Mouse (Mus musculus): ENCODE results near the gene Lgr6. TPM values are rescaled to one million over a fixed set of nuclear protein-coding genes. Genes with fewer than 3 reads are reported as not detected.
A peak's percentile ranks its signal among the peaks of the same experiment; 100 is the strongest.
"Not testable (repeated sequence)": the region's sequence is repeated elsewhere in the genome, so short reads cannot be mapped to it uniquely, and the experiment has no call there.

Lgr6 gene
- polyA plus RNA-seq, 1 experiment = 2.9 TPM

DNA sequence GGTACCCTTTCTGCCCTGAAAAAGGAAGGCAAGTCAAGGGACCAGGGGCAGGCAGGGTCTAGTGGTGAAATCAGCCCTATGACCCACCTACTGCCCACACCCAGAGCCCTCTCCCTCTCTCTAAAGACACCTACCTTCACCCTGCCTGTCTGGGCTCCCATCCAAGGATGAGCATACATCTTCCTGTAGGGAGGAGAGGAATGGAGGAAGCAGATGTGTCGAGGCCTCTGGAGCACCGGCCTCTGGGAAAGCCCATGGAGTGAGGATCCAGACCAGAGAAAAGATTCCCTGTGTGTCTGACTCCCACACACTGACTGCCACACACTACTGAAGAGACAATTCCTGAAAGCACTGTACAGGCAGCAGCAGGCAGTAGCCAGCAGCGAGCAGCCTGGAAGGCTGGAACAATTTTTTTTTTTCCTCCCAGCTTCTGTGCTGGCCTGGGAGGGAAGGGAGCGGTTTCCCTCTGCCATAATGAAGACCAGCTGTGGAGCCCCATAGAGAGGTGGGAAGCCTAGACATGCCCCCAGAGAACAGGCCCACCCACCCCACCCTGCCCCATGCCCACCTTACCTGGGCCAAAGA lies 21.5 kb upstream of the Lgr6 start:
- DNase-seq = no peak
- TF ChIP-seq CTCF (IDR thresholded peaks at IDR 0.05; ENCODE audit: borderline replicate concordance, insufficient read depth, low read depth, low read length) (no peak), POLR2A (IDR thresholded peaks at IDR 0.05; ENCODE audit: borderline replicate concordance, insufficient read depth, low read length) (no peak)
- Histone ChIP-seq H3K4me1 (ENCODE audit: control insufficient read depth, insufficient read depth, low read length) (0 out of 2 replicates have a peak, but pooled peaks cover 6% of the 10 kb centered on the region), H3K27me3 (ENCODE audit: control insufficient read depth, insufficient read depth, low read length) (no peaks in the 10 kb centered on the region), H3K4me3 (replicated peaks; ENCODE audit: insufficient read depth, low read depth, low read length) (no peak overlapping the region), H3K27ac (ENCODE audit: insufficient read depth, low read length) (no peak overlapping the region)
- WGBS = 72% methylated on average over 4 of the region's 4 CpGs

DNA sequence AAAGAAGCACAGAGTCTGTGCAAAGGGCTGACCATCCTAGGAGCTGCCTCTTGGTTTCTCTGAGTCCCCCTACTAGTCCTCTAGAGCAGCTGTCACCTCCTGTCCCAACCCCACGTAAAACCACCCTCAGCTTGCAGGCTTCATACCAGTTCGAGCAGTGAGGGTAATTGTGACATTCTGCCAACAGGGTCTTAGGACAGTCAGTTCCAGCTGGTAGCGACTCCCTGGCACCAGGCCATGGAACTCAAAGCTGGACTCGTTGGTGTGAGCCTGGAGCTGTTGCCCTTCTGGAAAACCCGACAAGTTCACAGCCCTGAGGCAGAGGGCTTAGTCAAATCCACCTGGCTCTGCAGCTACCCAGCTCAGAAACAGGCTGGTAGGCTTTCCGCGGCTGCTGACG lies 20.9 kb upstream of the Lgr6 start:
- Histone ChIP-seq H3K27me3 (ENCODE audit: control insufficient read depth, insufficient read depth, low read length) (no peaks in the 10 kb centered on the region), H3K27ac (ENCODE audit: insufficient read depth, low read length) (no peak overlapping the region), H3K4me1 (ENCODE audit: control insufficient read depth, insufficient read depth, low read length) (0 out of 2 replicates have a peak, but pooled peaks cover 6% of the 10 kb centered on the region), H3K4me3 (replicated peaks; ENCODE audit: insufficient read depth, low read depth, low read length) (no peak overlapping the region)
- WGBS = 24% methylated on average over 8 of the region's 8 CpGs
- TF ChIP-seq CTCF (IDR thresholded peaks at IDR 0.05; ENCODE audit: borderline replicate concordance, insufficient read depth, low read depth, low read length) (no peak), POLR2A (IDR thresholded peaks at IDR 0.05; ENCODE audit: borderline replicate concordance, insufficient read depth, low read length) (no peak)
- no peak for DNase-seq

DNA sequence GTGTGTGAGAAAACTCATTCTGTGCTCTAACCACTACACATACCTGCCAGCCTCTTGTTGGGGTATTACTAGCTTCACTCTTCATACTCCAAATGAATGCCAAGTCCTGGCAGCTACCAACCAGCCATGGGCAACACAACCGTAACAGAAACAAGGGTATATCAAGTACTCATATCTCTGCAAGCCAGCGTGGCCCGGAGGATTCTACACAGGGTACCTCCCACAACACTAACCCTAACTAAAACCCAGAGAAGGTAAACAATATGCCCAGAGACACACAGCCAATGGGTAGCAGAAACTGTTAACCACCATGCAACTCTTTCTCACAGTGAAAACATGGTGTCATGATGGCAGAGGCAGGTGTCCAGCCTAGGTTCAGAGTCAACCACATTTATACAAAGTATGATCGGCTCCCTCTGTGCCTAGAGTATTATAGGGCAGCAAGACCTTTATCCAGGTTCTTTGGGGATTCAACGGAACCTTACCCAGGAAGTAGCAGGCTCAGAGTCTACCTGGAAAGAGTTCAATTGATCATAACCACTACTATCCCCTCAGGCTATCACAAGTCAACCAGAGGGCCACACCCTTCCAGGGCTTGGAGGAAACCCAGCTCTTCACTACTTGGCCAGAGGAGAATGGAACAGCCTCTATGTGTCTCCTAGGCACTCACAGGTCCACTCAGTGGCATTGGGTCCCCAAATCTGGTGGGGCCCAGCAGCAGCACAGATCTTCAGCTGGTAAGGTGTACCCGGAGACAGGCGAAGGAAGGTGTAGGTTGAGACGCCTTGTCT lies 19.7 kb upstream of the Lgr6 start:
- 98% methylated on average over 8 of the region's 8 CpGs for WGBS

DNA sequence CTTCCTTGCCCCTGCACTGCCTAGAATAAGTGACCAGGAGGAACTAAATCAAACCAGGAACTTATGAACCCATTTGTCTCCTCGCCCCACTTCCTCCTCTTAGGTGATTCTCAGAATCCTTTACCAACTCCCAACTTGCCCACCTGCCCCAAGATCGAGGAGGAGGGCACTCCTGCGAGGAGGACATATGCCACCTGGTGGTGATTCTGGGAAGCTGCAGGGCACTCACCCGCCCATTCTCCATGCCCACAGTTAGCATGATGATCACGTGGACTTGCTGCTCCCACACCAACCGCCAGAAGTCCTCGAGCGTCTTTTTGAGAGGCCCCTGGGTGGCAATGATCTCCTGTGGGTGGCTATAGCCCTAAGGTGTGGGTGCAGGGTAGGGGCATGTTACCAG lies 7.6 kb upstream of the Lgr6 start:
- no peaks in the 10 kb centered on the region for H3K27me3 ChIP-seq (ENCODE audit: control insufficient read depth, insufficient read depth, low read length)
- DNase-seq = peak in 1 of 2 experiments; percentile 39
- no peak overlapping the region for H3K4me3 ChIP-seq (replicated peaks; ENCODE audit: insufficient read depth, low read depth, low read length)
- H3K4me1 ChIP-seq (ENCODE audit: control insufficient read depth, insufficient read depth, low read length) = no peaks in the 10 kb centered on the region
- 11% methylated on average over 8 of the region's 8 CpGs for WGBS
- no peak overlapping the region for H3K27ac ChIP-seq (ENCODE audit: insufficient read depth, low read length)
- TF ChIP-seq POLR2A (IDR thresholded peaks at IDR 0.05; ENCODE audit: borderline replicate concordance, insufficient read depth, low read length) (no peak), CTCF (IDR thresholded peaks at IDR 0.05; ENCODE audit: borderline replicate concordance, insufficient read depth, low read depth, low read length) (peak; percentile 85)

More for the DNA sequence above, 19.7 kb upstream of the Lgr6 start:
- no peak for DNase-seq
- Histone ChIP-seq H3K27me3 (ENCODE audit: control insufficient read depth, insufficient read depth, low read length) (no peaks in the 10 kb centered on the region), H3K4me3 (replicated peaks; ENCODE audit: insufficient read depth, low read depth, low read length) (no peak overlapping the region), H3K4me1 (ENCODE audit: control insufficient read depth, insufficient read depth, low read length) (0 out of 2 replicates have a peak, but pooled peaks cover 6% of the 10 kb centered on the region), H3K27ac (ENCODE audit: insufficient read depth, low read length) (no peak overlapping the region)
- TF ChIP-seq CTCF (IDR thresholded peaks at IDR 0.05; ENCODE audit: borderline replicate concordance, insufficient read depth, low read depth, low read length) (no peak), POLR2A (IDR thresholded peaks at IDR 0.05; ENCODE audit: borderline replicate concordance, insufficient read depth, low read length) (no peak)

DNA sequence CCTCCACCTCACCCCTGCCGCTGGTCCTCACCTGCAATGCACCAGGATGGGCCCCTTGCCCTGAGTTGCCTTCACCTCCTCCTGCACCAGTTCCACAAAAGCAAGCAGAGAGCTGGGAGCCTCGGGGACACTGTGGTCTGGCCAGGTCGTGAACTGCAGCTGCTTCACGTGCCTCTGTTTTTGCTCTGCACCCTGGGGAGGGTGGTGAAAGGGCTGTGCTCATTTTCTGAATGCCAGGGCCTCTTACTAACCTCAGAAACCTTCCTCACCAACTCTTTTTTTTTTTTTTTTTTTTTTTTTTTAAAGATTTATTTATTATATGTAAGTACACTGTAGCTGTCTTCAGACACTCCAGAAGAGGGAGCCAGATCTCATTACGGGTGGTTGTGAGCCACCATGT lies 6.2 kb upstream of the Lgr6 start:
- not testable (repeated sequence) for DNase-seq; H3K27me3 ChIP-seq (ENCODE audit: control insufficient read depth, insufficient read depth, low read length); H3K4me3 ChIP-seq (replicated peaks; ENCODE audit: insufficient read depth, low read depth, low read length); H3K27ac ChIP-seq (ENCODE audit: insufficient read depth, low read length); H3K4me1 ChIP-seq (ENCODE audit: control insufficient read depth, insufficient read depth, low read length)
- WGBS = 77% methylated on average over 5 of the region's 5 CpGs

DNA sequence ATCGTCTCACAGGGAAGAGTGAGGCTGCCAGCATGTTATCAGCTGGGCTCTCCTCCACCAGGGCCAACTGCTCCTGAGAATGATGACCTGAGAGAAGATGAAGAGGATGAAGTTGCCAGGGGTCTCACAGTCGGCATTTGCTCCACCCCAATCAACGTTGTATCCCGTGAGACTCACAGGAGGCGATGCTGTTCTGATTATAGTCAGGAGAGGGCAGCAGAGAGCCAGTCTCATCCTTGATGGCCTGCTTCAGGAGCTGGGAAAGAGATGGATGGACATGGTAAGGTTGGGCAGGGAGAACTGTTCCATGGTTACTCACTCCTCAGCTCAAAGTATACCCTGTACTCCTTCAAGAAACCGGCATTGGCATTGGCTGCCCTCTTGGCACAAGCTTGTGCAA lies 5.0 kb upstream of the Lgr6 start:
- TF ChIP-seq CTCF (IDR thresholded peaks at IDR 0.05; ENCODE audit: borderline replicate concordance, insufficient read depth, low read depth, low read length) = peak; percentile 93
- no peak for TF ChIP-seq POLR2A (IDR thresholded peaks at IDR 0.05; ENCODE audit: borderline replicate concordance, insufficient read depth, low read length)
- WGBS = 15% methylated on average over 6 of the region's 6 CpGs
- Histone ChIP-seq H3K4me1 (ENCODE audit: control insufficient read depth, insufficient read depth, low read length) (no peaks in the 10 kb centered on the region), H3K4me3 (replicated peaks; ENCODE audit: insufficient read depth, low read depth, low read length) (no peak overlapping the region), H3K27me3 (ENCODE audit: control insufficient read depth, insufficient read depth, low read length) (peaks cover 3% of the 10 kb centered on the region; the same call in 1 of the 2 replicates), H3K27ac (ENCODE audit: insufficient read depth, low read length) (no peak overlapping the region)
- DNase-seq = peak; percentile 53 to 79

DNA sequence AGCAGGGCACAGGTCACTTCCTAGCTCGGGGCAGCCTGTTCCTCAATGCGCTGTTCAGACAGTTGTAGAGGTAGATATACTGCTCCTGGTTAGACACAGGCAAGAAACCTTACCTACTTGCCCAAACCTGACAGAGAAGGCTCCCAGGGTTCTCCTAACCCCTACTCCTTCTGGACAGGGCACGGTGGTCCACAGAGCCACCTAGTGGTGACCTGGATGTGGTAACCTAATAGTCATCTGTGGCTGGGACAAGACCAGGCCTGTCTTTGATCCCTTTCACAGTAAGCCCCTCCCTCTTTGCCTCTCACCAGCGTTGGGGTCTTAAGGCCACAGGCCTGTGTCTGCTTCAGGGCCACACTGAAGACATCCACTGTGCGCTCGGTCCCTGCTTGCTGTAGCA lies 3.5 kb upstream of the Lgr6 start:
- DNase-seq = no peak
- TF ChIP-seq POLR2A (IDR thresholded peaks at IDR 0.05; ENCODE audit: borderline replicate concordance, insufficient read depth, low read length) = no peak
- peak; percentile 73 for TF ChIP-seq CTCF (IDR thresholded peaks at IDR 0.05; ENCODE audit: borderline replicate concordance, insufficient read depth, low read depth, low read length)
- H3K27ac ChIP-seq (ENCODE audit: insufficient read depth, low read length) = no peak overlapping the region

DNA sequence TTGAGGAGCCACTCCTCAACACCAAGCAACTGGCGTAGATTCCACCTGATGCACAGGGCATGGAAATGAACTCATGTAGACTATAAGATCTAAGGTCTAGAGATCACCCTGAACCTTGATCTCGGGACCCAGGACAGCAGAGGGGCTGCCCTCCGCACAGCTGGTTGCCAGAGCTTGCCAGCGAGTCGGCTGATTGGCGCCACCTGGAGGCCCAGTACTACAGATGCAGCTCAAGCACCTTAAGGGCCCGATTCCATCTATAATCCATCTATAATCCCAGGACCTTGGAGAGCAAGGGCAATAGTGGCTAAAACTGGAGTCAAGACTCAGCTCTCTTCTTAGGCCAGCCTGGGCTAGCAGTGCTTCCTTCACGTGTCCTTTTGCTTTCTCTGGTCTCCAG lies 875 bp upstream of the Lgr6 start:
- DNase-seq = peak; percentile 22 to 41
- H3K4me1 ChIP-seq (ENCODE audit: control insufficient read depth, insufficient read depth, low read length) = no peaks in the 10 kb centered on the region
- 4% methylated on average over 8 of the region's 8 CpGs for WGBS
- H3K27me3 ChIP-seq (ENCODE audit: control insufficient read depth, insufficient read depth, low read length) = peaks cover 4% of the 10 kb centered on the region; the same call in 1 of the 2 replicates
- TF ChIP-seq CTCF (IDR thresholded peaks at IDR 0.05; ENCODE audit: borderline replicate concordance, insufficient read depth, low read depth, low read length) = peak; percentile 68
- TF ChIP-seq POLR2A (IDR thresholded peaks at IDR 0.05; ENCODE audit: borderline replicate concordance, insufficient read depth, low read length) = no peak
- no peak overlapping the region for H3K27ac ChIP-seq (ENCODE audit: insufficient read depth, low read length)
- H3K4me3 ChIP-seq (replicated peaks; ENCODE audit: insufficient read depth, low read depth, low read length) = no peak overlapping the region

More for the DNA sequence above, 3.5 kb upstream of the Lgr6 start:
- Histone ChIP-seq H3K4me1 (ENCODE audit: control insufficient read depth, insufficient read depth, low read length) (no peaks in the 10 kb centered on the region), H3K27me3 (ENCODE audit: control insufficient read depth, insufficient read depth, low read length) (peaks cover 4% of the 10 kb centered on the region; the same call in 1 of the 2 replicates), H3K4me3 (replicated peaks; ENCODE audit: insufficient read depth, low read depth, low read length) (no peak overlapping the region)
- WGBS = 59% methylated on average over 6 of the region's 6 CpGs

Data from cerebellum, adult 2 months (tissue).